Mouse (Mus musculus) layer of hippocampus, adult 8-10 months (tissue): ENCODE data around the gene Borcs6. TPM values are rescaled to one million over a fixed set of nuclear protein-coding genes. Genes with fewer than 3 reads are reported as not detected.

Experiments used
- DNase-seq, 2 experiments: peaks; one replicate each; pipeline ENCODE4 v3.0.0; 2022; ENCODE audit warnings: low spot score in 2 of 2
- total RNA-seq, 4 experiments: library from RNA; stranded (reverse); gene quantifications; 2 replicates each; pipeline ENCODE4 v1.2.4; 2022

The Borcs6 gene
- total RNA-seq, 4 experiments from 2014 or later: 30.8 to 33.3 (median 31.5) TPM

- DNase-seq: peak; percentile 91 to 95
These were observed 11.2 kb downstream of the Borcs6 start, which contains the start of gene Tmem107 for GRCm38 (mm10) chr11:69070590-69071222. Gene Tmem107 (plus strand): TSS chr11:69070806.

- DNase-seq: peak in 1 of 2 experiments; percentile 32
These were observed 11.7 kb downstream of the Borcs6 start for GRCm38 (mm10) chr11:69071262-69071661.

- no peak for DNase-seq
These were observed 12.7 kb downstream of the Borcs6 start for GRCm38 (mm10) chr11:69072234-69072633.

- DNase-seq: no peak
These were observed 13.1 kb downstream of the Borcs6 start for GRCm38 (mm10) chr11:69072666-69073064.

DNA sequence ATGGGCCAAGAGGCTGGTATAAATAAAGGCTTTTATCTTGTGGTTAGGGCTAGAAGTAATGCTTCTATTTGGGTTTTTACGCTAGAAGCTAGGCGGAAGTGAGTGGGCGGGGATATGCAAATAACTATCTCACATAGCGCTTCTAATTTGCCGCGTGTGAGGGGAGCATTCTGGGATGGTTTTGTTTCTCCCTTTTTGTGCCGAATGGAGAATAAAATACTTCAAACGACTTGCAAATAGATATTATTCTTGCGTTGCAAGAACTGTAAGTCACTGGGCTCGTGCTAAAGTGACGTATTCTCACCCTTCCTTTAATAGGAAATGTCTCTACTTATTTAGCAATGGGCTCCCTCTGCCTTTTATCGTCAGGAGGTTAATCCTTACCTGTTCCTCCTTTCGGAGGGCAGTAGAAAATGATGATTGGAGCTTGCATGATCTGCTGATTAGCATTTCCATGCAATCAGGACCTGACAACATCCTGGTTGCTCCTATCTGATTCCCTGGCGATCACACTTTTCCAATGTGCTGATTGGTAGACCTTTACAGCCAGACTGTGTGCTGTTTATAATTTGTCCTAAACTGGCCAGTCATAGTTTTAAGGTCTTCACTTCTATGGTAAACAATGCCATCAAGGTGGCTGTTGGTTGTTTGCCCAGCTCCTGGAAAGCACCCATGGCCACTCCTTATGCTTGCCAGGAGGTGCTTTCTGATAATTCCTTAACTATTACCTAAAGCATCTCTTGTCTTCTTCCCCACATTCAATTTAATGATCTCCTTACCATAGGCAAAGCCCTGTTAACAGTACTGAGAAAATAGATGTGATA is 13.8 kb downstream of the Borcs6 start:
- DNase-seq: peak; percentile 84 to 88

DNA sequence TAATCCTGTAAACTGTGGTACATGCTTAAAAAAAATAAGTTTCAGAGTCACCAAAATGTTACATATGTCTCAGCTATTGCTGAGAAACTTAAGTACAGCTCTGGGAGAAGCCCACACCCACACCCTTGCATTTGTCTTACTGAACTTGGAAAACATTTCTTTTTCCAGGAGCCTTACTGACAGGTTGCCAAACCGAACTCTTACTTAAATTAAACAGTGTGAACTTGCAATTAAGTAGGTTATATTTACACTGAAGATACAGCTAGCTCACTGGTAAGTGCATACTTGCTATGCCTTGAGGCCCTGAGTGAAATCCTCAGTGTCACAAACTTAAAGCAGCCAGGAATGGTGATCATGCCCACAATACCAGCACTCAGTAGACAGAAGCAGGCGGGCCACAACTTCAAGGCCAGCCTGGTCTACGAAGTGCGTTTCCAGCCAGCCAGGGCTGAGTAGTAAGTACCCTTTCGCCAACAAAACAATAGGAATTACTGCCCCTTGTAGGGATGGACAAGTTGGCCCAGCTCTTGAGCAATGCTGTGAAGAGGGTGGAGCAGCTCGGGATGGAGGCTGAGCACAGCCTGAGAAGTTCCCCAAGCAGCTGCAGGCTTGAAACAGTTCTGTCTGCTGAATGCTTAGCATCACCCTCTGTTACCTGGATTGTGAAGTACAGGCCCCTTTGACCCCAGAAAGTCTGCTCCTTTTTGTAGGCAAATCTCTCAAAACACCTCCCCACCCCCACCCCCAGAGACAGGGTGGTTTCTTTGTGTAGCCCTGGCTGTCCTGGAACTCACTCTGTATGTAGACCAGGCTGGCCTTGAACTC is 14.6 kb downstream of the Borcs6 start:
- DNase-seq: no peak

DNA sequence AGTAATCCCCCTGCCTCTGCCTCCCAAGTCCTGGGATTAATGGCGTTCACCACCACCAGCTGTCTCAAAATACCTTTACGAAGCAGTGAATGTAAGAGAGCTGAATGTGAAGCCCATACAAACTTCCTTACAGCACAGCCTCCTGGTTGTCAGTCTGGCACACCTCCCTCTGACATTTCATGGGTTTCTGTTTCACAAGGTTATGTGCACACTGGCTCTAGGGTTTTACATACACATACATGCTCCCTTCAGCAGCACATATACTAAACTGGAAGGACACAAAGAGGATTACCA is 15.2 kb downstream of the Borcs6 start:
- no peak for DNase-seq

GRCm38 (mm10) chr11:69075764-69076479 is 16.4 kb downstream of the Borcs6 start:
- DNase-seq: no peak

- DNase-seq: no peak
These were observed 17.1 kb downstream of the Borcs6 start for GRCm38 (mm10) chr11:69076572-69076971.

GRCm38 (mm10) chr11:69077316-69077715 is 17.8 kb downstream of the Borcs6 start:
- DNase-seq: no peak

- DNase-seq: no peak
These were observed 18.5 kb downstream of the Borcs6 start for GRCm38 (mm10) chr11:69078041-69078440.

- DNase-seq: no peak
These were observed 19.4 kb downstream of the Borcs6 start for GRCm38 (mm10) chr11:69078805-69079438.

- no peak for DNase-seq
These were observed 20.8 kb downstream of the Borcs6 start for GRCm38 (mm10) chr11:69080102-69080854.

DNA sequence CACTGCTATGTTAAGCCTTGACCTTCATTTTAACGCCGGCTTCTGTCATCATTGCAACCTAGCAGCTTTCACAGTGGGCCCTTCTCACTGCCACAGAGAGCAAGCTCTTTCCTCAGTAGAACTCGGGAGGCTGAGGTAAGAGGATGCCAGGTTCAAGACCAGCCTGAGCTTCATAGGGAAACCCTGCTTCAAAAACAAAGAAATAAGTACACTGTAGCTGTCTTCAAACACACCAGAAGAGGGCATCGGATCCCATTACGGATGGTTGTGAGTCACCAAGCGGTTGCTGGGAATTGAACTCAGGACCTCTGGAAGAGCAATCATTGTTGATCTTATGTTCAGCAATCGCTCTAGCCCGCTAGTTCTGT is 21.3 kb downstream of the Borcs6 start:
- DNase-seq: no peak

- DNase-seq: no peak
These were observed 22.1 kb downstream of the Borcs6 start for GRCm38 (mm10) chr11:69081613-69082012.

DNA sequence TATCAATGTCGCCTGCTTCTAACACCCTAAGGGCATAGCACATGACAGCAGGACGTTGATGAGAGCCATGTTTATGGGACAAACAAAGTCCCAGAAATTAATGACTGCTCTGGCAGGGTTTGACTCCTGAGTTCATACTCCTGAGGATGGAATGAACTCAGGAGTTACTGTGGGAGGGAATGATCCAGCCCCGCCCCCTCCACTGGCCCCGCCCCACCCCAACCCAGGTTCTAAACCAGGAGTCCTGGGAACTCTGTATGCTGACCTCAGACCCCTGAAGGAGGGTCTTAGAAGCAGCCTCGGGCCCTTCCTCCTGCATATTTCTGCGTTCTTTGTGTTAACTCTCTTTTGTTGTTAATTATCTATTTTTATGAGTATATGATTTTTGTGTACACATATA is 26.1 kb downstream of the Borcs6 start:
- no peak for DNase-seq

DNA sequence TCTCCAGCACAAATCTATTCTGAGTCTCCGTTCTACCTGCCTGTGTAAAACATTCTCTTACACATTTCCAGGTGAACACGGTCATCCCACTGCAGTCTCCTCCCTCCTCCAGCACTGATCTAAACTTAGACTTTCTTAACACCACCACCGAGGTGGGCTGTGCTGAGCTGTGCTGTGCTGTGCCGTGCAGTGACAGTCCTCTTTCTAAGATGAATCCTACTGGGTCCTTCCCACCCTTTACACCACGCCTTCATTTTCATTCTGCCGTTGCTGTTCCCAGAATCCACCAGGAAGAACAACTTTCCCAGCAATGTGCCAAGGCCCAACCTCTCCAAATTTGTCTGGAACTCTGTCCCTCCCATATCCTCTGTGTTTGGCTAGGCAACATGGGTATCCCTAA is 26.9 kb downstream of the Borcs6 start:
- DNase-seq: peak; percentile 20 to 24

DNA sequence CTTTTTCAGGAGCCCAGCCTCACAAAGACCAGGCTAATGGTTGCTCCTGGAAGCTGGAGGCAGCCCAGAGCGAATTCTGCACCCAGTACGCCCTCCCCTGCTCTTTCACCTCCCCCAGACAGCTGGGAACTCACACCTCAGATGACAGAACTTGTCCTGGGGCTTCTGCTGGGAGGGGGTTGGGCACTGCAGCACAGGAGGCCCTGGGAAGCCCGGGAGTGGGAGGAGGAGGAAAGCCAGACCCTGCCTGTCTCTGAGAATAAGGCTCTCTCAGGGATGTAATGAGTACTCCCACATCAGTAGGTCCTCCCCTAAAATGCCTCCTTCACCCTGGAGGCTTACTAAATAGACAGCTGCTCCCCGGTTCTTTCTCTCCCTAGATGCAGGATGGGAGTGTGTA is 27.6 kb downstream of the Borcs6 start:
- DNase-seq: peak; percentile 12 to 38

DNA sequence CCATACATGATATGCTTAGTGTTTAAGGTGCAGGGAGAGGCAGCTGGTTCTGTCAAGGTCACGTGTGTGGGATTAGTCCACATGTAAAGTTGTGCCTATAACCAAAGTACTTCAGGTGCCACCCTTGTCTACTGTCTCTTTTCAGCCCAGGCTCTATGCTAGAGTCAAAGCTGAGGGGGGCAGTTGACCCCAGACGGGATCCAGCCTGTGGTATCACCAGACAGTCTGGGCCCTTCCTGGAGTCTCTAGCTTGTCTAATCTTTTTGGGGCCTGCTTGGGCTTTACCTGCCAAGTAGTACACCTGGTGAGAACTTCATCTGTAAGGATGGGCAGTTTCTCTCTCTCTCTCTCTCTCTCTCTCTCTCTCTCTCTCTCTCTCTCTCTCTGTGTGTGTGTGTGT is 28.1 kb downstream of the Borcs6 start:
- no peak for DNase-seq
